Mouse (Mus musculus) gastrocnemius, postnatal 25 days (tissue): ENCODE measurements around the gene Znhit1. TPM values are rescaled to one million over a fixed set of nuclear protein-coding genes. Genes with fewer than 3 reads are reported as not detected.

ENCODE experiments used
- DNase-seq: peaks from one replicate; pipeline ENCODE4 v3.0.0; 2022
- long read RNA-seq, 2 experiments: library from polyadenylated mRNA; stranded (forward); transcript quantifications; one replicate each; pipeline ENCODE4 v2.0.0; 2021
- total RNA-seq, 2 experiments: library from RNA; stranded (reverse); gene quantifications; 1 replicate in 1 of 2; 2 replicates in 1 of 2; pipeline ENCODE4 v1.2.3; 2021

Gene Znhit1
- total RNA-seq: 10 to 100 TPM; 61.4 to 70.4 TPM
- long read RNA-seq, experiment 1, transcript Znhit1-206 (5 exons, 1,208 nt): minor isoform, 6 of 93 reads
- long read RNA-seq, experiment 1, transcript Znhit1-202 (5 exons, 740 nt): major isoform, 32 of 93 reads
- long read RNA-seq, experiment 1, transcript Znhit1-204 (6 exons, 1,070 nt): minor isoform, 22 of 93 reads
- long read RNA-seq, experiment 1, partial matches to known transcripts: 7 of 93 reads
- long read RNA-seq, experiment 1, other reads (novel, unspliced or antisense): 26 of 93 reads
- long read RNA-seq, experiment 2, transcript Znhit1-204 (6 exons, 1,070 nt): minor isoform, 12 of 67 reads
- long read RNA-seq, experiment 2, transcript Znhit1-206 (5 exons, 1,208 nt): minor isoform, 12 of 67 reads
- long read RNA-seq, experiment 2, transcript Znhit1-202 (5 exons, 740 nt): major isoform, 26 of 67 reads
- long read RNA-seq, experiment 2, partial matches to known transcripts: 3 of 67 reads
- long read RNA-seq, experiment 2, other reads (novel, unspliced or antisense): 13 of 67 reads

- no peak for DNase-seq
These were observed at the start of gene Znhit1 for GRCm38 (mm10) chr5:136987934-136988271. Gene Znhit1 (minus strand): TSS chr5:136988021.

GRCm38 (mm10) chr5:137036211-137036610 lies 48.4 kb upstream of the Znhit1 start:
- no peak for DNase-seq

GRCm38 (mm10) chr5:137032641-137033074 lies 44.8 kb upstream of the Znhit1 start:
- DNase-seq: peak; percentile 86

GRCm38 (mm10) chr5:137032033-137032421 lies 44.2 kb upstream of the Znhit1 start:
- no peak for DNase-seq

GRCm38 (mm10) chr5:137031076-137032032 lies 43.5 kb upstream of the Znhit1 start:
- no peak for DNase-seq

GRCm38 (mm10) chr5:137030416-137030810 lies 42.6 kb upstream of the Znhit1 start:
- no peak for DNase-seq

GRCm38 (mm10) chr5:137029643-137030415 lies 42.0 kb upstream of the Znhit1 start:
- DNase-seq: peak; percentile 88

- DNase-seq: no peak
These were observed 41.4 kb upstream of the Znhit1 start for GRCm38 (mm10) chr5:137029273-137029585.

- DNase-seq: no peak
These were observed 40.9 kb upstream of the Znhit1 start for GRCm38 (mm10) chr5:137028561-137029272.

GRCm38 (mm10) chr5:137026092-137026491 lies 38.3 kb upstream of the Znhit1 start, which contains the start of gene Vgf:
Gene Vgf (plus strand): TSS chr5:137026392.
- DNase-seq: no peak

GRCm38 (mm10) chr5:137025132-137025531 lies 37.3 kb upstream of the Znhit1 start:
- peak; percentile 40 for DNase-seq

GRCm38 (mm10) chr5:137024318-137024717 lies 36.5 kb upstream of the Znhit1 start:
- no peak for DNase-seq

GRCm38 (mm10) chr5:137015913-137016312 lies 28.1 kb upstream of the Znhit1 start:
- no peak for DNase-seq

GRCm38 (mm10) chr5:137012401-137012950 lies 24.7 kb upstream of the Znhit1 start:
- no peak for DNase-seq

- DNase-seq: no peak
These were observed 22.2 kb upstream of the Znhit1 start for GRCm38 (mm10) chr5:137009988-137010387.

GRCm38 (mm10) chr5:137007276-137007675 lies 19.5 kb upstream of the Znhit1 start:
- no peak for DNase-seq

GRCm38 (mm10) chr5:137000612-137001011 lies 12.8 kb upstream of the Znhit1 start:
- no peak for DNase-seq

GRCm38 (mm10) chr5:136999449-136999848 lies 11.6 kb upstream of the Znhit1 start:
- no peak for DNase-seq

- DNase-seq: no peak
These were observed 2.0 kb upstream of the Znhit1 start for GRCm38 (mm10) chr5:136989801-136990200.

- no peak for DNase-seq
These were observed 599 bp upstream of the Znhit1 start for GRCm38 (mm10) chr5:136988420-136988819.
